Mouse (Mus musculus) thymus, adult 18-20 months (tissue): ENCODE data around the gene Ctf1.

ENCODE experiments used
- DNase-seq, 2 experiments: peaks; one replicate each; pipeline ENCODE4 v3.0.0; 2022; ENCODE audit warnings: mixed read lengths in 2 of 2

Gene Ctf1

DNA sequence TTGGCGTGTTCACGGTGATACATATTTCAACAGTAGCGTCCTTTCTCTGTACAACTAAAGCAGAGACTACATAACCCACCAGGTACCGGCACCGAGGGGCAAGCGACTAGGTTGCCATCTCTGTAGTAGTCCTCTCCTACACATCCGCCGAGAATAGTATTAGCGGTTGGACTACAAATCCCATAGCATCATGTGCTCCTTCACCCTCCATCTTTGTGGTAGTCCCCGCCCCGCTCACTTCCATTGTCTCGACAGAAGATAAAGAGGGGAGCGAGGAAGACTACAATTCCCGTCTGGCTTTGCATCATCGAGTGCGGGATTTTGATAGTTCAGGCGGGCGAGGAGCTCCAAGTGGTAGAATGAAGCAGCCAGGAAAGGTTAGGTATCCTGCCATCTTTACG, 32.7 kb downstream of the Ctf1 start:
- DNase-seq: peak; percentile 80 to 89

DNA sequence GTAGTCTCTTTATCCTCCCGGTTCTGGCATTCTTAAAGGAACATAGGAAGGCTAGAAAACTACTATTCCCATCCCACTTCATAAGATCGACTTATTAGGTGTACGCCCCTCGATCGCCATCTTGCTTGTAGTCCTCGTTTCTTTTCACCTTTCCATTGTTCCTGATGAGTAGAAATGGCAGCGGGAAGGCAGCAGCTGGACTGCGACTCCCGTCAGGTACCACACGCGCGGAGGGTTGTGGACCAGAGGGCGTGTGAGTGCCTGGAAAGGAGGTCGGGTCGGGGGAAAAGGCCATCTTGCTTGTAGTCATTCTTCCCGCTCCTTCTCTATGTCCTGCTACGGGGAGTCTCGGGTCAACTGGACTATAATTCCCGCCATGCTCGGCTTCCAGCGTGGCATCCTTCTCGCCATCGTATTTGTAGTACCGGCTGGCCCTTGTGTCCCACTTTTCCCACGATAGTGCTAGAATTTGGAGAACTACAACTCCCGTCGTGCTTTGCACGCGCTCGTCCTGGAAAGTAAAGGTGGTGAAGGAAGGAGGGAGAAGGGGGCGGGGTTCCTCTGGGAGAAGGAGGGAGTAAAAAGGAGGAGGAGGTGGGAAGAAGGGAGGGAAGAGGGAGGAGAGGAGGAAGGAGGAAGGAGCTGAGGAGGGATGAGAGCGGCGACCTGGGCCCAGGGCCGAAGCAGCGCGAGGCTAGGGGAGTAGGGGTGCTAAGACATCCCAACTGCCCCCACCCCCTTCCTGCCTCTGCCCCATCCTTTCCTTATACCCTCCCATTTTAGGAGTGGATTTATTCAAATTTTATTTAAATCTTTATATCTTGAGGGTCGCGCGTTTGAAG, 33.3 kb downstream of the Ctf1 start:
- peak; percentile 71 to 78 for DNase-seq

DNA sequence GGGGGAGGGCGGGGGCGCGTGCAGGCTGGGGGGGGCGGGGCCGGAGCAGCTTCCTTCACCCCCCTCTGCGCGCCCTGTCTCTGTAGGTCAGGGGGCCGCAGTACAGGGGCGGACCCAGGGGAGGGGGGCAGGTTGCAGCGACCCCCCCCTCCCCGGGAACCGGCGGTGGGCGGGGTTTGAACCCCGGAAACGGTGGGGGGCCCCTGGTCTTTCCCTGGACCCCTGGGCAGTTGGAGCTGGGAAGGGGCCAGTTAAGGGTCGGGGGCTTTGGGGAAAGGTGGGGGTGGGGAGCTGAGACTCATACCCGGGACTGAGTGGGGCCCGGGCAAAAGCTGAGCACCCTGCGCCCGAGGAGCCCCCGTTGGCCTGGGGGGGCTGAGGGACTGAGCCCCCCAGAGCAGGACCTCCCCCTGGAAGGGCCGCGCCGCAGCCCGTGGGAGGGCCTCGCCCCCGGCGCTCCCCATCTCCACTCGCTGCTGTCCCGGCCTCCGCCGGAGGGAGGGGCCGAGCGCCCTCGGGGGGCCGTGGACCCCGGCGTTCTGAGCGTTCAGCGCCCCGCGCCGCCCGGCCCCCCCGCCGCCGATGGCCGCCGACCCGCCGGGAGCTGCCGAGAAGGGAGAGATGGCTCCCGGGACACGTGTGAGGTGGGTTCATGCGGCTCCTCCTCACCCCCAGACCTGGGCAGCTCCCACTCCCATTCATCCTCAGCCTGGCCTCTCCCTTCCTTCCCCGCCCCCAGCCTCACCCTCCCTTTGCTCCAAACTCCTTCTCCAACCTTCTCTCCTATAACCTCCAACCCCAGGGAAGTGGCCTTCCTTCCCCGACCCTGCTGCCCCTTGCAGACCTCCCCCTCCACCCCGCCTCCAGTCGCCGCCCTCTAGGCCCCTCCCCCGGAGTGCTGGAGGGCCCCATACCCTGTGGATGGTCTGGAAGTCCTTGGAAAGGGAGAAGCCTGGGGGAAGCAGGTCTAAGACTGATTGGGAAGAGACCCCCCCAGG, 34.3 kb downstream of the Ctf1 start:
- DNase-seq: peak in 1 of 2 experiments; percentile 34

DNA sequence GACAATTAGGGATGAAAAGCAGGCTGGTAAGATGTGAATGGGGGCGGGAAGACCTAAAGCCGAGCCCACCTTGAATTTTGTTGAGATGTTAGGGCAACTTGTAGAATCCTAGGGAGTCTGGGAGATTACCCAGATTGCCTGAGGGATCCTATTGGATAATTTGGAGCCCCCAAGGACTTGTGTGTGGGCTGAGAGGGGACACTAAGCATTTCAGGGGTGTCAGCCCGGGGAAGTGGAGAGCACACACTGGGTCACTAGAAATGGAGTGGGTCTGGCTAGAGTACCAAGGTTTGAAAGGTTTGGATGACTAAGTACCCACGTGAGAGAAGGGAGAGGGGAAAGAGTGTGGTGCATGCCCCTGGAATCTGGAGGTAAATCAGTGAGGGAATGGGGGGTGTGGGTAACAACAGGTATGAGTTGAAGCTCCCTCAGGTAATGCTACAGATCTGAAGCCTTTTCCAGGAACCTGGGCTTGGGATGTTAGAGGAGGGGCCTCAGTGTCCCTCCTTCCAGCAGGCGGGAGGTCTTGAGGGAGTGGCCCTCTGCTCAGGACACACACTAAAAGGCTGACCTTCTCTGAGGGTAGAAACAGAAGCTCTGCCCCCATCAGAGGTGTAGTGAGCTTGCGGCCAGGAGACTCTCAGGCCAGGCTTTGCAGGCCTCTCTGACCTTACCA, 35.2 kb downstream of the Ctf1 start:
- no peak for DNase-seq

DNA sequence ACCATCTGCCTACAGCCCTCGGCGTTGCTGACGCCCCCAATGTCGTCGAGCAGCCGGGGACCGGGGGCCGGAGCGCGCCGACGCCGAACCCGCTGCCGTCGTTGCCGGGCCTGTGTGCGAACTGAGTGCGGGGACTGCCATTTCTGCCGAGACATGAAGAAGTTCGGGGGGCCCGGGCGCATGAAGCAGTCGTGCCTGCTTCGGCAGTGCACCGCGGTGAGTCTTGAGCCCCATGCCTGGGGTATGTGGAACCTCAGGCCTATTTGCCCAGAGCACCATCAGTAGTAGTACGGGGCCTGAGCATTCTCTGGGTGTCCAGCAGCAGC, 35.7 kb downstream of the Ctf1 start:
- no peak for DNase-seq

DNA sequence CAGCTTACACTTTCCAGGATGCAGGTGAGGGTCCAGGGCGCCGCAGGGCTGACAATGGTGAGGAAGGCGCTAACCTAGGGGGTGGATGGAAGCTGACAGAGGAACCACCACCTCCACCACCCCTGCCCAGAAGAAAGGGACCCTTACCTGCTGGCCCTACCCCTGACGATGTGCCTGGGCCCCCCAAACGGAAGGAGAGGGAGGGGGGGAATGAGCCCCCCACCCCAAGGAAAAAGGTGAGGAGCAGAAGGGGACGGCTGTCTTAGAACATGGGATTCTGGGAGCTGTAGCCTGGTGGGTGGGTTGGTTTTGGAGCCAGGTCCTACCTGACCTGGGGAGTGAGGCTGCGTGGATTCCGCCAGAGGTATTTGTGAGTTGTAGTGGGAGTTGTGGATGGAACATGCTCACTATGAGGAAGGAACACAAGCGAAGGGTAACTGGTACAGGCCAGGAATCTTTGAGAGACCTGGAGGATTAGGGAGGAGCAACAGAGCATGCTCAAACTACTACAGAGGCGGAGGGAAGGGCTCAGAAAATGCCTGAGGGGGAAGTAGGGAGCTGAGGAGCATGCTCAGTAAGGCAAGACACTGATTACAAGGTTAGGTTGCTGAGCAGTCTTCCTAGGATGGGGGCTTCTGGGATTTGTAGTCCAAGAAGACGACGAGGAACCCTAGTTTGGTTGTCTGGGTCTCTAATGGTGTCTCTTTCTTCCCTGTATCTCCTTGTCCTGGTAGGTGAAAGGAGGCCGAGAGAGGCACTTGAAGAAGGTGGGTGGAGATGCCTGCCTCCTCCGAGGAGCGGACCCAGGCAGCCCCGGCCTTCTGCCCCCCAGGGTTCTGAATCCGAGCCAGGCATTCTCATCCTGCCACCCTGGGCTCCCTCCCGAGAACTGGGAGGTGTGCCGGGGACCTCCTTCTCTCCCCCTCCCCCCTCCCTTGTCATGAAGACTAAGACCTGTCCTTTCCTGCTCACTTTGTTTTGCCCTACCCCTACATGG, 37.9 kb downstream of the Ctf1 start:
- no peak for DNase-seq

DNA sequence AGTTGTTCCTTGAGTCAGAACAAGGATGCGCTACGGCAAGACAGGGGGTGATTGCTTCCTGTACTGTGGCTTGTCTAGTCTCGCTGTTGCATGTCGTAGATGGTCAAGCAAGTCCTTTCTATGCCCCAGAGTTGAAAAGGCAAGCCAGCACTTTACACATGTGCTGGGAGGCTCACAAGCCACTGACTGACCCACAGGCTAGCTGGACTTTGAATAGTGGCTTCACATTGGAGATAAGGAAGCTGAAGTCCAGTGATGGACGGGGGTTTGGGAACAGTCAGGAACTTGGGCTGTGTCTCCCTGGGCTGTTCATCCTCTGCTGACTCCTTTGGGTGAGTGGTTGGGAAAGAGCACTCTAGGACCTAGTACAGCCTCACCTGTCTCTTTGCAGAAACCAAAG, 39.1 kb downstream of the Ctf1 start:
- DNase-seq: no peak

DNA sequence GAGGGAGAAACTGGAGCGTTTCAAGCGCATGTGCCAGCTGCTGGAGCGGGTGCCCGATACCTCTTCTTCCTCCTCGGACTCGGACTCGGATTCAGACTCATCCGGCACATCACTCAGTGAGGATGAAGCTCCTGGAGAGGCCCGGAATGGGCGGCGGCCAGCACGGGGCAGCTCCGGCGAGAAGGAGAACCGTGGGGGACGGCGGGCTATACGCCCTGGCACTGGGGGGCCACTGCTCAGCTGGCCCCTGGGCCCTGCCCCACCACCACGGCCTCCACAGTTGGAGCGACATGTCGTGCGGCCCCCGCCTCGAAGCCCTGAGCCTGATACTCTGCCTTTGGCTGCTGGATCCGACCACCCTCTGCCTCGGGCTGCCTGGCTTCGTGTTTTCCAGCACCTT, 39.5 kb downstream of the Ctf1 start:
- DNase-seq: no peak

DNA sequence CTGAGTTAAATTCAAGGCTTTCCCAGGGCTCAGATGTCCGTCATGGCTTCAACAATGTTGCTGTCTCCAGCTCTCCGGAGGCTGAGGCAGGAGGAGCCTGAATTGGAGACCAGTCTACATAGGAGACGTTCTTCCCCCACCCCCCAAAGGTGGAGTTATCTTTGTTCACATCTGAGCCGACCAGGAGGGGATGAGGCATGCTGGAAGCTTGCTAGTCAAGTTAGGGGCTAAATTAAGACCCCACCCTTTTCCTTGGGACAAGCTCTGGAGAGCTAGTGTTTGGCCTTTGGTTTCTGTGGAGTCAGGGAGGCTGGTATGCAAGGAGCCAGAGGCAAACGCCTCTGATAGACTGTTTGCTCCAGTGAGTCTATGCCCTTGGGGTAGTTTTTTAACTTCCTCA, 40.6 kb downstream of the Ctf1 start:
- no peak for DNase-seq

DNA sequence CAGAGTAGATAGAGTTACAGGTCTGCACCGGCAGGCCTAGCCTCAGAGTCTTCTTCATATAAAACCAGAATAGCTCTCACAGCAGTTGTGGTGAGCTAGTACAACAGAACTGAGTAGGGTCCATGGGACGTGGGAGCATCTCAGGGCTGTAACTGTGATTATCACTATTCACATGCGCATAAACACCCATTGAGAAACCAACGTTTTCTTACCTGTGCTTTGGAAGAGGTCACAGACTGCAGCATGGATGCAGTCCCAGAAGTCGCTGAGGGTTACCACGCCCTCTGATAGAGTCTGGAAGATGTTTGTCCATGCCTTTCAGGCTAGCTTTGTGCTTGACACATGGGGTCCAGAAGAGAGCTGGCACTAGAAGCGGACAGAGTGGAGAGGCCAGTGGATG, 41.2 kb downstream of the Ctf1 start:
- DNase-seq: no peak

DNA sequence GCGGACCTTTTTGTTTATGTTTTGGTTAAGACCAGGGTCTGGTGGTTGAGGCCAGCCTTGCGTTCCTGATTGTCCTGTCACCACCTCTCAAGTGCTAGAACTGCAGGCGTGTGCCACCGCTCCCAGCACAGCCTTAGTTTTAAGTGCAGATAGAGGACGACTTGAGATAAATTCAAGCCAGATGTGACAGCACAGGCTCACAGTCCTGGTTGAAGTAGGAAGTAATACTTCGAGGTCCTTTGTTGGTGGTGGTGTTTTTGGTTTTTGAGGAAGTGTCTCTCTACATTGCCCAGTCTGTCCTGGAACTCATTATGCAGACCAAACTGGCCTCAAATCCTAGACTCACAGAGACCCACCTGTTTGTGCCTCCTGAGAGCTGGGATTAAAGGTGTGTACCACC, 47.2 kb downstream of the Ctf1 start:
- no peak for DNase-seq

DNA sequence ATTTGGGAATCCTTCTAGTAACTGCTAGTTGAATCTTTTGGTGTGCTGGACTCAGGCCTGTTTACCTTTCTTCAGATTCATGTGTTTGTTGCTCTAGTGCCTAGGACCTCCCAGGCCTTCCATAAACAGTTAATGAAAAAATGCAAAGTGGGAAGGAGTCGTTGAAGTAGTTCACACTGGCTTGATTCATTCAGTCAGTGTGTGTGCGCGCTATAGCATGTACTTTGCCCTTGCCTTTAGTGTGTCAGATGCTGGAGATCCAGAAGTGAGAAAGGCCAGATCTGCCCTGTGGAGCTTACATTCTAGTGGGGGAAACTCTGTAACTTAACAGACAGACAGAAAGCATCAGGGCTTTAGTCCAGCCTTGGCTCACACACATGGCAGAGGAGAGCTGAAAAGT, 47.9 kb downstream of the Ctf1 start:
- no peak for DNase-seq

DNA sequence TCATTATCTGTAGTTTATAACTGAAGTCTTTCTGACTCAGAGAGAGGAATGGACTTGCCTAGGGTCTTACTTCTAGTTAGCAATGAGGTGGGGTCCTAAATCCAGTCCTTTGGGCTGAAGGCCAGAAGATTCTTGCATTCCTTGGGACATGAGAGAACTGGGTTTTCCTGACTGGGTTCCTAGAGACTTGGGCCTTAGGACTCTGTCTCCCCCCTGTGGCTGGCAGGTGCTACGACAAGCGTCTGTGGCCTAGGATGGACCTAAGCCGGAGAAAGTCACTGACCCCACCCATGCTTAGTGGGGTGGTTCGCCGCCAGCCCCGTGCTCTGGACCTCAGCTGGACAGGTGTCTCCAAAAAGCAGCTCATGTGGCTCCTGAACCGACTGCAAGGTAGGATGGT, 48.5 kb downstream of the Ctf1 start:
- no peak for DNase-seq

DNA sequence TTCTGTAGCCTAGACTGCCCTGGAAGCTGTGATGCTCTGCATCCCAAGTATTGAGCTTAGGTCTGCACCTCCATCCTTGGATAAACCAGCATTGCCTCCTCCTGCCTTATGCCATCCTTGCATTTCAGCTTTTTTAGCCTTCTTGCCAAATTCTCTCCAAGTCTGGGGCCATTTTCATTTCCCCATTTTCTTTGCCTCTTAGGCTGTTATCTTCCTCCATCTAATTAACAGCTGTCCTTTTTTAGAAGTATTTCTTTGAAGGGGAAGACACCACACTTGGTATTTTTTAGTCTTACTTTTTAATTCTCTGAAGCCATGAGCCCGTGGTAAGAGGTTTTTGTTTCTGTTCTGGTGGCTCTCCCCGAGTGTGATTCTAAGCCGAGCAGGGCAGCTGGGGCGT, 51.1 kb downstream of the Ctf1 start:
- DNase-seq: no peak

DNA sequence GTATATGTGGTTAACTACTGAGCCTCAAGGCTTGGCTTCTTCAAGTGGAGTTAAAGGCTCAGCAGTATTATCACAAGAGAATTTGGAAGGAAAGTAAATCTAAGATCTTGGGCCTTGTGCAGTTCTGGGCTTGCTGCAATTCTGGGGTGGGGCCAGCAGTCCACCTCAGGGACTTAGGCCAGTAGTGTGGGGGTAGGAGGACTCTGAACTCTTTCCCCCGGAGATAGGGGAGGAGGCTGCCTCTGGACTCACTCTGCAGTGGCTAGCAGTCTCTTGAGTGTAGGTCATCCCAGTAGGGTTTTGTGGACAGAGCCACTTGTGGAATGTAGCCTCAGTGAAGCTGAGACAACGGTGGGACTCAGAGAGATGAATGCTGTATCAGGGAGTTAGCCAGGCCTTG, 53.2 kb downstream of the Ctf1 start:
- DNase-seq: no peak

DNA sequence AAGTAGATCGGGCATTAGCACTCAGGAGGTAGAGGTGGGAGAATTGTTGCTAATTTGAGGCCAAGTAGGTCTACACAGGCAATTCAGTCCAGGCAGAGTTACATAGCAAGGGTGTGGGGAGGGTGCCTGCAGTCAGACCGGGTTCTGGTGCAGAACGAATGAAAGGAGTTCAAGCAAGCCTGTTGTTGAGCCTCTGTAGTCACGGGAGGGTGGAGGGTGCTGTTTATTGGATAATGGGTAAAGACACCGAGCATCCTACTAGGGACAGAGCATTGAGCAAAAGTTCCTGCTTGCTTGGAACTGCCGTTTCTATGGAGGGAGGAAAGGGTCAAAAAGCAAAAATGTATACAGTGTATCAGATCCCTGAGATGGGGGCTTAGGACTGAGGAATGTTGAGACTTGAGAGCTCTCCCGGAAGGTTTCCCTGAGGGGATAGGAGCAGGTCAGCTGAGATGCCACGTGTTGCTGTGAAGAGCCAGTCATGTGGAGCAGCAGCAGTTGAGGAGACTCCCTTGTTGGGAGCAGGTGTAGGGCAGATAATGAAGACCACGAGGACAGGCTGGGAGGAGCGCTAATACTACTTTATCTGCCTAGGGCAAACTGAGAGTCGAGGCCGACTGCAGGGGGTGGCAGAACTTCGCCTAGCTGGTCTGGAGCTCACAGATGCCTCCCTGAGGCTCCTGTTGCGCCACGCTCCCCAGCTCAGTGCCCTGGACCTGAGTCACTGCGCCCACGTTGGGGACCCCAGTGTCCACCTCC, 54.5 kb downstream of the Ctf1 start:
- DNase-seq: no peak
